Mouse (Mus musculus): ENCODE measurements at regions not wholly inside any gene's neighbourhood (a gene's known extent, or its start where the extent isn't known, plus 50 kb on each side); places are given as distances from the start of the nearest gene placed in this dataset.
"Not testable (repeated sequence)": the region's sequence is repeated elsewhere in the genome, so short reads cannot be mapped to it uniquely, and the experiment has no call there.

GRCm38 (mm10) chr1:177877223-177877622, 80.9 kb upstream of the Adss start:
- ATAC-seq (replicated peaks; ENCODE audit: low FRiP score, low TSS enrichment, poor library complexity, severe bottlenecking) = peak; percentile 99

GRCm38 (mm10) chr1:177901566-177901965, 81.7 kb upstream of the Catspere2 start:
- no peak for ATAC-seq (replicated peaks; ENCODE audit: low FRiP score, low TSS enrichment, poor library complexity, severe bottlenecking)

GRCm38 (mm10) chr1:177928391-177929010, 54.7 kb upstream of the Catspere2 start:
- ATAC-seq (replicated peaks; ENCODE audit: low FRiP score, low TSS enrichment, poor library complexity, severe bottlenecking) = not testable (repeated sequence)
